Mouse (Mus musculus) liver, embryonic 14.5 days (tissue): ENCODE data around the gene Deaf1.

Source experiments
- CTCF ChIP-seq: IDR thresholded peaks from 2 replicates; pipeline ENCODE4 v1.5.1; 2016; ENCODE audit warnings: antibody characterized with exemption, low read depth, control low read depth
- EP300 ChIP-seq: IDR thresholded peaks from 2 replicates; pipeline ENCODE4 v1.6.1; 2016; ENCODE audit warnings: antibody characterized with exemption, low read depth

DNA sequence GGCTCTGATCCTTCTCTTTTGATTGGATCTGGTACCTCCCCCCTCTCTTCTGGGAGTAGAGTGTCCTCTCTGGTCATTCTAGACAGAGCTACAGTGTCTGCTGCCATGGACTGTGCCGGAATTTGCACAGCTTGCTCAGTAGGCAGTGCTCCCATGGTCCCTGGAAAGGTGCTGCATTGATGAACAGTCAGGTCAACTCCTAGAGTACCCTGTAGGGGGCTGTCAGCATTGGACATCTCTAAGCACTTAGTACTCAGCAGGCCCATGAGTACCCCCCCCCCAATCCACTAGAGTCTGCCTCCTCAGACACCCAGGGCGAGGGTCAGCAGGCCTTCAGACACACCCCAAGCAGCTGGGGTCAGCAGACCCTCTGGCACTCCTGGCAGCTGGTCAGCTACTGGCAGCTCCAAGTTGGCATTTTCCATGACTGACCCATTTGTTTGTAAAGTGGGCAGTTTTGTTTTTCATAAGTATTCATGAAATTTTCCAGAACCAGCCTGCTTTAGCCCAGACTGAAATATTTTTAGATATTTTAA lies 7.6 kb upstream of the Deaf1 start:
- TF ChIP-seq CTCF = 0 out of 2 replicates have a peak, but pooled peaks have one; percentile 8
- no peak for TF ChIP-seq EP300
